Mouse (Mus musculus): ENCODE data around the gene Cox8b.

Cox8b gene

GRCm38 (mm10) chr7:140859997-140860396 lies 40.2 kb downstream of the Cox8b start:
- no peak for DNase-seq

GRCm38 (mm10) chr7:140858746-140859145 lies 41.5 kb downstream of the Cox8b start:
- DNase-seq = no peak

GRCm38 (mm10) chr7:140857550-140858505 lies 42.4 kb downstream of the Cox8b start, which contains the start of gene Bet1l:
Gene Bet1l, minus strand, starts transcription at chr7:140857577.
- no peak for DNase-seq

GRCm38 (mm10) chr7:140856785-140857549 lies 43.3 kb downstream of the Cox8b start, which contains the start of gene Ric8a:
Gene Ric8a, plus strand, starts transcription at chr7:140856957.
- peak; percentile 87 for DNase-seq

- peak; percentile 89 for DNase-seq
Observed at GRCm38 (mm10) chr7:140855860-140856784, 44.1 kb downstream of the Cox8b start, which contains the start of gene Gm45785. Gene Gm45785, minus strand, starts transcription at chr7:140856331.

- DNase-seq = no peak
Observed at GRCm38 (mm10) chr7:140855181-140855580, 45.1 kb downstream of the Cox8b start.

GRCm38 (mm10) chr7:140854483-140854882 lies 45.8 kb downstream of the Cox8b start:
- DNase-seq = no peak

- DNase-seq = no peak
Observed at GRCm38 (mm10) chr7:140853386-140853785, 46.9 kb downstream of the Cox8b start.

- no peak for DNase-seq
Observed at GRCm38 (mm10) chr7:140851916-140852315, 48.3 kb downstream of the Cox8b start.

Measured in cerebellum, adult 9-10 months (tissue).